Mouse (Mus musculus): ENCODE results near the gene Grik4. TPM values are rescaled to one million over a fixed set of nuclear protein-coding genes. Genes with fewer than 3 reads are reported as not detected.

Grik4 gene
- total RNA-seq, 1 experiment: 0.22 TPM

DNA sequence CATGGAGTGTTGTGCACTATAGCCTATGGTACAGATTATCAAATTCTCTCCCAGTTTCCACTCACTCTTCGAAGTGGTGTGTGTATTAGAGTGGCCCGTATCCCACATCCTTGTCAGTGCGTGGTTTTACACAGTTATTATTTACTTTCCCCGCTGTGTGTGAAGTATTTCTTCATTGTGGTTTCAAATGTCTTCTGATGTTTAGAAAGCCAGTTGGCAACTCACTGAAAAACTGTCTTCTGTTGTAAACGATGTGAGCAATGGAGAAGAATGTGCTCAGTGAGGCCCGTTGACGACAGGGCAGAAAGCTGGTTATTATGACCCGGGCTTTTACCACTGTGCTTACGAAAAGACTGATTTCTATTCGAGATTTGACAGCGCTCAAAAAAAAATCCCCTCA, 439.7 kb downstream of the Grik4 start:
- no peaks in the 10 kb centered on the region for H3K4me1 ChIP-seq (ENCODE audit: control insufficient read depth in 2 of 2, insufficient read depth in 2 of 2, low read length in 2 of 2, poor library complexity in 1 of 2)
- in situ Hi-C loops (cut with MboI; ENCODE audit: low sequenced_read_pairs in 2 of 2, unreplicated experiment in 2 of 2): no loop called here
- no peak overlapping the region for H3K27ac ChIP-seq (ENCODE audit: insufficient read depth, low read depth, low read length, poor library complexity, severe bottlenecking)
- no peak overlapping the region for H3K4me3 ChIP-seq (ENCODE audit: insufficient read depth in 1 of 2, low read depth in 1 of 2, low read length in 2 of 2, poor library complexity in 1 of 2, severe bottlenecking in 1 of 2)
- H3K9ac ChIP-seq (ENCODE audit: insufficient read depth, low read depth, low read length, poor library complexity, severe bottlenecking): no peak overlapping the region
- no peak for DNase-seq (ENCODE audit: low read depth, low spot score)
- no peaks in the 10 kb centered on the region for H3K36me3 ChIP-seq (ENCODE audit: control insufficient read depth, insufficient read depth, low read length, poor library complexity, severe bottlenecking)
- TF ChIP-seq HCFC1 (IDR thresholded peaks at IDR 0.05; ENCODE audit: borderline replicate concordance, insufficient read depth, low read length) (no peak), ZNF384 (IDR thresholded peaks at IDR 0.05; ENCODE audit: low read depth, low read length) (no peak), MAFK (IDR thresholded peaks at IDR 0.05; ENCODE audit: insufficient read depth, low read depth, low read length) (no peak), ZC3H11A (IDR thresholded peaks at IDR 0.05; ENCODE audit: borderline replicate concordance, low read depth, low read length) (no peak), CHD2 (IDR thresholded peaks at IDR 0.05; ENCODE audit: low read depth, low read length) (no peak)
- H3K9me3 ChIP-seq (ENCODE audit: control insufficient read depth, insufficient read depth, low read depth, low read length): no peaks in the 10 kb centered on the region

DNA sequence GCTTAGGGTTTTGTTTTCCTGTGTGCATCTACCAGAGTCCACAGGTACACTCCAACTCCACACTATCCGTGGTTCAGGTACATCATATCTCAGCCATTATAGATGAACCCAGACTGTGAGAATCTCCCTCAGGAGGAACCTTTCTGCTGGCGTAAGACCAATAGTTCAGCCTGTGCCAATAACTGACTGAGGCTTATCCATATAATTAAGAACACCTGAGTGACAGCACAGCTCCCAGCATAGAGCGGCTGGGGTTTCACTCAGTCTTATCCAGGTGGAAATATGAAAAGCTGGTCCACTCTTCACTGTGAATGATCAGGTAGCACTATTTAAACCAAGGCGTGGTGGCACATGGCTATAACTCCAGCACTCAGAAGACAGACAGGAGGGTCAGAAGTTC, 440.6 kb downstream of the Grik4 start:
- H3K27ac ChIP-seq (ENCODE audit: insufficient read depth, low read depth, low read length, poor library complexity, severe bottlenecking): no peak overlapping the region
- in situ Hi-C loops (cut with MboI; ENCODE audit: low sequenced_read_pairs in 2 of 2, unreplicated experiment in 2 of 2): no loop called here
- H3K9ac ChIP-seq (ENCODE audit: insufficient read depth, low read depth, low read length, poor library complexity, severe bottlenecking): no peak overlapping the region
- H3K4me3 ChIP-seq (ENCODE audit: insufficient read depth in 1 of 2, low read depth in 1 of 2, low read length in 2 of 2, poor library complexity in 1 of 2, severe bottlenecking in 1 of 2): no peak overlapping the region
- H3K9me3 ChIP-seq (ENCODE audit: control insufficient read depth, insufficient read depth, low read depth, low read length): no peaks in the 10 kb centered on the region
- no peaks in the 10 kb centered on the region for H3K4me1 ChIP-seq (ENCODE audit: control insufficient read depth in 2 of 2, insufficient read depth in 2 of 2, low read length in 2 of 2, poor library complexity in 1 of 2)
- TF ChIP-seq ZC3H11A (IDR thresholded peaks at IDR 0.05; ENCODE audit: borderline replicate concordance, low read depth, low read length): no peak
- TF ChIP-seq MAFK (IDR thresholded peaks at IDR 0.05; ENCODE audit: insufficient read depth, low read depth, low read length): no peak
- no peak for TF ChIP-seq HCFC1 (IDR thresholded peaks at IDR 0.05; ENCODE audit: borderline replicate concordance, insufficient read depth, low read length)
- no peak for TF ChIP-seq ZNF384 (IDR thresholded peaks at IDR 0.05; ENCODE audit: low read depth, low read length)
- TF ChIP-seq CHD2 (IDR thresholded peaks at IDR 0.05; ENCODE audit: low read depth, low read length): no peak
- H3K36me3 ChIP-seq (ENCODE audit: control insufficient read depth, insufficient read depth, low read length, poor library complexity, severe bottlenecking): no peaks in the 10 kb centered on the region
- no peak for DNase-seq (ENCODE audit: low read depth, low spot score)

DNA sequence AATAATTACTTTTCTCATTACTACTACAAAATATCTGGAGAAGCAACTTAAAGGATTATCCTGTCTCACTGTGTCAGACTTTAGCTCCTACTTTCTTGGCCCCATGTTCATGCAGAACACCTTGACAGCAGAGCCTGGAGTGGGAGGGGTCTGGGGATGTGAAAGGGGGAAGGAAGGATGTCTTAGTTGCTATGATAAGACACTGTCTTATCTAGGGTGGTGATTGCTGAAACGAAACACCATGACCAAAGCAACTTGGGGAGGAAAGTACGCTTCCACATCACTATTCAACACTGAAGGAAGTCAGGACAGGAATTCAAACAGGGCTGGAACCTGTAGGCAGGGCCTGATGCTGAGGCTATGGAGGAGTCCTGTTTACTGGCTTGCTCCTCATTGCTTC, 448.0 kb downstream of the Grik4 start:
- no peaks in the 10 kb centered on the region for H3K4me1 ChIP-seq (ENCODE audit: control insufficient read depth in 2 of 2, insufficient read depth in 2 of 2, low read length in 2 of 2, poor library complexity in 1 of 2)
- no peak for DNase-seq (ENCODE audit: low read depth, low spot score)
- in situ Hi-C loops (cut with MboI; ENCODE audit: low sequenced_read_pairs in 2 of 2, unreplicated experiment in 2 of 2): no loop called here
- H3K9me3 ChIP-seq (ENCODE audit: control insufficient read depth, insufficient read depth, low read depth, low read length): no peaks in the 10 kb centered on the region
- H3K27ac ChIP-seq (ENCODE audit: insufficient read depth, low read depth, low read length, poor library complexity, severe bottlenecking): no peak overlapping the region; the same call in 1 of the 2 replicates
- no peaks in the 10 kb centered on the region for H3K36me3 ChIP-seq (ENCODE audit: control insufficient read depth, insufficient read depth, low read length, poor library complexity, severe bottlenecking)
- no peak for TF ChIP-seq CHD2 (IDR thresholded peaks at IDR 0.05; ENCODE audit: low read depth, low read length)
- no peak for TF ChIP-seq ZNF384 (IDR thresholded peaks at IDR 0.05; ENCODE audit: low read depth, low read length)
- no peak for TF ChIP-seq MAFK (IDR thresholded peaks at IDR 0.05; ENCODE audit: insufficient read depth, low read depth, low read length)
- TF ChIP-seq ZC3H11A (IDR thresholded peaks at IDR 0.05; ENCODE audit: borderline replicate concordance, low read depth, low read length): no peak
- no peak for TF ChIP-seq HCFC1 (IDR thresholded peaks at IDR 0.05; ENCODE audit: borderline replicate concordance, insufficient read depth, low read length)
- H3K4me3 ChIP-seq (ENCODE audit: insufficient read depth in 1 of 2, low read depth in 1 of 2, low read length in 2 of 2, poor library complexity in 1 of 2, severe bottlenecking in 1 of 2): no peak overlapping the region
- no peak overlapping the region for H3K9ac ChIP-seq (ENCODE audit: insufficient read depth, low read depth, low read length, poor library complexity, severe bottlenecking)

- TF ChIP-seq HCFC1 (IDR thresholded peaks at IDR 0.05; ENCODE audit: borderline replicate concordance, insufficient read depth, low read length) (no peak), ZNF384 (IDR thresholded peaks at IDR 0.05; ENCODE audit: low read depth, low read length) (no peak), CHD2 (IDR thresholded peaks at IDR 0.05; ENCODE audit: low read depth, low read length) (no peak), MAFK (IDR thresholded peaks at IDR 0.05; ENCODE audit: insufficient read depth, low read depth, low read length) (no peak), ZC3H11A (IDR thresholded peaks at IDR 0.05; ENCODE audit: borderline replicate concordance, low read depth, low read length) (no peak)
- H3K9ac ChIP-seq (ENCODE audit: insufficient read depth, low read depth, low read length, poor library complexity, severe bottlenecking): no peak overlapping the region
- no peaks in the 10 kb centered on the region for H3K36me3 ChIP-seq (ENCODE audit: control insufficient read depth, insufficient read depth, low read length, poor library complexity, severe bottlenecking)
- in situ Hi-C loops (cut with MboI; ENCODE audit: low sequenced_read_pairs in 2 of 2, unreplicated experiment in 2 of 2): no loop called here
- no peak overlapping the region for H3K27ac ChIP-seq (ENCODE audit: insufficient read depth, low read depth, low read length, poor library complexity, severe bottlenecking)
- no peaks in the 10 kb centered on the region for H3K4me1 ChIP-seq (ENCODE audit: control insufficient read depth in 2 of 2, insufficient read depth in 2 of 2, low read length in 2 of 2, poor library complexity in 1 of 2)
- H3K9me3 ChIP-seq (ENCODE audit: control insufficient read depth, insufficient read depth, low read depth, low read length): no peaks in the 10 kb centered on the region
- DNase-seq (ENCODE audit: low read depth, low spot score): no peak
- H3K4me3 ChIP-seq (ENCODE audit: insufficient read depth in 1 of 2, low read depth in 1 of 2, low read length in 2 of 2, poor library complexity in 1 of 2, severe bottlenecking in 1 of 2): no peak overlapping the region
Measured at GRCm38 (mm10) chr9:42491780-42492179, 452.5 kb downstream of the Grik4 start.
